Comparison of ENCODE assay signal across 26 mouse cellular contexts in genomic region chr5:108566523-108566922, GRCm38 (mm10). TPM values are rescaled to one million over a fixed set of nuclear protein-coding genes. Genes with fewer than 3 reads are reported as not detected.
"Had no signal": no experiment of that assay in that cellular context is flagged by ENCODE, and none has a peak within 500 bp of the region (broad histone marks: within the 10 kb centered on the region; RNA-seq: fewer than 3 reads in every experiment).

No protein-coding gene starts in this region.

- ATAC-seq: forebrain, postnatal 0 days; hindbrain, embryonic 16.5 days; inflammation-experienced regulatory T-cells, adult 6 months; intestine, embryonic 15.5 days; intestine, postnatal 0 days had no signal

- DNase-seq: forebrain, postnatal 0 days; gastrocnemius, adult 2 months; gastrocnemius, postnatal 10 days; gastrocnemius, postnatal 25 days; heart, adult 11 months; heart, adult 2 months; heart, postnatal 10 days; kidney, adult 18-20 months; kidney, adult 8-10 months; kidney, postnatal 10 days; kidney, postnatal 25 days; kidney, postnatal 4 days; liver had no signal

- H3K9ac ChIP-seq: forebrain, postnatal 0 days; heart, embryonic 12.5 days; hindbrain, embryonic 12.5 days; hindbrain, embryonic 14.5 days; intestine, embryonic 15.5 days; limb, embryonic 12.5 days had no signal

- H3K9me3 ChIP-seq: heart, embryonic 12.5 days; hindbrain, embryonic 10.5 days; hindbrain, embryonic 12.5 days; intestine, embryonic 15.5 days; limb, embryonic 10.5 days; limb, embryonic 12.5 days had no signal

- H3K4me1 ChIP-seq: heart, embryonic 12.5 days; hindbrain, embryonic 10.5 days; hindbrain, embryonic 12.5 days; intestine, embryonic 15.5 days; limb, embryonic 10.5 days; limb, embryonic 12.5 days had no signal

- H3K4me2 ChIP-seq: heart, embryonic 12.5 days; hindbrain, embryonic 12.5 days; hindbrain, embryonic 14.5 days; intestine, embryonic 15.5 days; limb, embryonic 12.5 days had no signal

- H3K27me3 ChIP-seq: heart, embryonic 12.5 days; hindbrain, embryonic 12.5 days; intestine, embryonic 15.5 days; limb, embryonic 12.5 days had no signal

- H3K27ac ChIP-seq: gastrocnemius, adult 2 months; heart, adult 2 months; hindbrain, embryonic 10.5 days; hindbrain, embryonic 12.5 days; hindbrain, embryonic 14.5 days; intestine, embryonic 15.5 days; layer of hippocampus, adult 2 months; left cerebral cortex, adult 2 months; limb, embryonic 10.5 days; limb, embryonic 12.5 days had no signal

- H3K4me3 ChIP-seq: gastrocnemius, adult 2 months; heart, adult 2 months; heart, embryonic 12.5 days; hindbrain, embryonic 10.5 days; hindbrain, embryonic 12.5 days; intestine, embryonic 15.5 days; layer of hippocampus, adult 2 months; left cerebral cortex, adult 2 months; limb, embryonic 10.5 days; limb, embryonic 12.5 days had no signal

RNA-seq across cellular contexts. Expression of gene Cplx1, which starts 16.7 kb away (rescaled TPM):
- total RNA-seq: gastrocnemius, adult 2 months; gastrocnemius, postnatal 25 days; heart, postnatal 25 days had no signal
- polyA plus RNA-seq: inflammation-experienced regulatory T-cells, adult 6 months had no signal
